Mouse (Mus musculus) stomach, embryonic 16.5 days (tissue): ENCODE results near the gene Wasf2. TPM values are rescaled to one million over a fixed set of nuclear protein-coding genes. Genes with fewer than 3 reads are reported as not detected.
A peak's percentile ranks its signal among the peaks of the same experiment; 100 is the strongest.

ENCODE experiments used
- ATAC-seq: fragments of 200-750 bp; cut with Nextera tagmentation; 2 replicates; pipeline ENCODE4 v1.8.0; 2017; ENCODE audit warnings: moderate number of reproducible peaks, moderate TSS enrichment; ENCODE audit not compliant: insufficient read depth, low FRiP score
- H3K27ac ChIP-seq: fragments of 300-500 bp; sonication (generic); 2 replicates; pipeline ENCODE4 v1.5.1; 2014; ENCODE audit warnings: low read length
- H3K27me3 ChIP-seq: fragments of 300-500 bp; sonication (generic); 2 replicates; pipeline ENCODE4 v1.6.1; 2014; ENCODE audit warnings: low read length, control low read depth, mixed read lengths; ENCODE audit not compliant: control insufficient read depth, insufficient read depth
- H3K36me3 ChIP-seq: fragments of 300-500 bp; sonication (generic); 2 replicates; pipeline ENCODE4 v1.6.1; 2014; ENCODE audit warnings: low read length; ENCODE audit not compliant: control insufficient read depth, insufficient read depth
- H3K4me1 ChIP-seq: fragments of 300-500 bp; sonication (generic); 2 replicates; pipeline ENCODE4 v1.6.1; 2014; ENCODE audit warnings: low read length, control low read depth, mixed read lengths; ENCODE audit not compliant: control insufficient read depth, insufficient read depth
- H3K4me2 ChIP-seq: fragments of 300-500 bp; sonication (generic); 2 replicates; pipeline ENCODE4 v1.6.1; 2014; ENCODE audit warnings: low read depth, low read length, mixed read lengths
- H3K4me3 ChIP-seq: fragments of 300-500 bp; sonication (generic); replicated peaks from 2 replicates; pipeline ENCODE4 v1.5.1; 2014; ENCODE audit warnings: mild to moderate bottlenecking, low read length
- H3K9ac ChIP-seq: fragments of 300-500 bp; sonication (generic); 2 replicates; pipeline ENCODE4 v1.6.1; 2014; ENCODE audit warnings: low read length
- H3K9me3 ChIP-seq: fragments of 300-500 bp; sonication (generic); replicated peaks from 2 replicates; pipeline ENCODE4 v1.6.1; 2016; ENCODE audit warnings: low read length, control low read depth; ENCODE audit not compliant: control insufficient read depth
- WGBS: fragments of 180-500 bp; shearing (Covaris S2); extraction: QIAGEN DNeasy Blood & Tissue Kit; methylation state at CpG from one replicate; pipeline ENCODE4 v1.1.7; 2014; 5-methylcytosine and 5-hydroxymethylcytosine counted together
- polyA plus RNA-seq: library from polyadenylated mRNA; unstranded; fragments of >200 nt; fragmentation: Nextera tagmentation; extraction: Ambion mirVana; gene quantifications from 2 replicates; pipeline ENCODE4 v1.2.1, GENCODE M21; 2015

The Wasf2 gene
- polyA plus RNA-seq, 1 experiment from 2014 or later = 84.3 TPM

DNA sequence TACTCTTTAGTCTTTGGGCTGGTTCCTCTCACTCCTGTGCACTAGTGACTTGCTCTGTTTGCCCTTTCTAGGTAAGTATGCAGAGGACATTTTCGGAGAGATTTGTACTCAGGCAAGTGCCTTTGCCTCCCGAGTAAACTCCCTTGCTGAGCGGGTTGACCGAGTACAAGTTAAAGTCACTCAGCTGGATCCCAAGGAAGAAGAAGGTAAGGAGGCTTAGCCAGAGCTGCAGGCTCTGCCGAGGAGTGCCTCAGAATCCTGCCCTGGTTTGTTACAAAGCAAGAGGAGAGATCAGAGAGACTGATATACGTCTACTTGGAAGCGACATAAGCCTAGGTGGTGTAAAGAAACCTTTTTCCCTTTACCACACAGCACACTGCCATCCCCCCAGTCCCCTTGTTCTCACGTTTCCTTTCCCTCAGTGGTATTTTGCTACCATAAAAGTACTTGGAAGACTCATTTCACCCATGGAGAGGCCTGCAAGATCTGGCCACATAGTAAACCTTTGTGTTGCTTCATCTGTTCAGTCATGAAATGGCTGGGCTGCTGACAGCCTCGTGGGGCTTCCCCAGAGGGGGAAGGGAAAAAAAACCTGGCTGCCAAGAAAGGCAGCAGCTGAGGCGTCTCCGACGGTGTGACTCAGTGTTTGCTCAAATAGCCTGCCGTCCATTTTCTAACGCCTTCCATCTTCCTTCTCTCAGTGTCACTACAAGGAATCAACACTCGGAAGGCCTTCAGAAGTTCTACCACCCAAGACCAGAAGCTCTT lies 54.8 kb downstream of the Wasf2 start:
- Histone ChIP-seq H3K9ac (peak overlapping the region; percentile 59), H3K9me3 (no peaks in the 10 kb centered on the region), H3K4me3 (no peak overlapping the region), H3K4me2 (peak overlapping the region; percentile 23), H3K36me3 (peaks cover 21% of the 10 kb centered on the region), H3K27ac (peak overlapping the region; percentile 98), H3K27me3 (no peaks in the 10 kb centered on the region), H3K4me1 (peaks cover 29% of the 10 kb centered on the region)
- WGBS = 23% methylated on average over 15 of the region's 15 CpGs
- peak; percentile 90 for ATAC-seq

DNA sequence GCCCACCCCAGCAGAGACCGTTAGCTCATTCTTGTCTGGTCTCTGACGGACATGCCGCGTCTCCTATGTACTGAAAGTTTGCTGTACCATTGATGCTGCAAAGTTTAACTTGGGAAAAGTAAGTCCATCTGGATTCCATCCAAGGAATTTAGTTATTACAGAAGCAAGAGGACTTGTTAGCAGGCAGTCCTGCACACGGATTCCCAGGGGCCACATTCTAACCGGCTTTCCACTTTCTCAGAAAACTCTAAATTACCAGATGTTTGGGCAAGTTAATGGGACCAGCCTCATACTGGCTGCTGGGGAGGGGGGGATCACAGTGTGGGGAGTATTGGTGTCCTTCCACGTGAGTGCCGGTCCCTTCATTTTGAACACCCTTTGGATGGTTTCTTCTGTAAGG lies 55.6 kb downstream of the Wasf2 start:
- Histone ChIP-seq H3K36me3 (peaks cover 27% of the 10 kb centered on the region), H3K27me3 (no peaks in the 10 kb centered on the region), H3K4me2 (peak overlapping the region; percentile 23), H3K4me1 (peaks cover 29% of the 10 kb centered on the region), H3K9ac (peak overlapping the region; percentile 34; the same call in 1 of the 2 replicates), H3K4me3 (no peak overlapping the region), H3K27ac (peak overlapping the region; percentile 98), H3K9me3 (no peaks in the 10 kb centered on the region)
- 48% methylated on average over 8 of the region's 8 CpGs for WGBS
- no peak for ATAC-seq

DNA sequence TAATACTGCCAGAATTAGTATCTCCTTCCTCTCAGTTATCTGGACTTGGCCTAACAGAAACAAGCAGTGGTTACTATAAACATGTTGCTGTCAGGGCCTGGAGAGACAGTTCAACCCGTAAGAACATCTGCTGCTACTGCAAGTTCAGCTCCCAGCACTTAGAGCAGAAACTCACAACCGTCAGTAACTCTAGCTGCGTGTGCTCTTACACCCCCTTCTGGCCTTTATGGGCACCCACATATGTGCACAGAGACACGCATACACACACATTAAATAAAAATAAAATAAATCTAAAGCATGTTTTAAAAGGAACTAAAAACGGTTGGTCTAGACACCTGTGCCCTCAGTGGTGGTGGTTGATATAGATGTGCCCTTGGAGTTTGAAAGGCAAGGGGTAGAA lies 56.6 kb downstream of the Wasf2 start:
- peaks cover 27% of the 10 kb centered on the region for H3K36me3 ChIP-seq
- peaks cover 29% of the 10 kb centered on the region for H3K4me1 ChIP-seq
- 92% methylated on average over 5 of the region's 5 CpGs for WGBS
- ATAC-seq = no peak
- no peak overlapping the region for H3K4me3 ChIP-seq
- H3K9me3 ChIP-seq = no peaks in the 10 kb centered on the region
- H3K27me3 ChIP-seq = no peaks in the 10 kb centered on the region
- no peak overlapping the region for H3K27ac ChIP-seq
- no peak overlapping the region for H3K4me2 ChIP-seq
- no peak overlapping the region for H3K9ac ChIP-seq

- H3K4me2 ChIP-seq = no peak overlapping the region
- H3K27me3 ChIP-seq = no peaks in the 10 kb centered on the region
- 64% methylated on average over 10 of the region's 10 CpGs for WGBS
- peaks cover 18% of the 10 kb centered on the region for H3K4me1 ChIP-seq
- no peak overlapping the region for H3K4me3 ChIP-seq
- no peak for ATAC-seq
- no peaks in the 10 kb centered on the region for H3K9me3 ChIP-seq
- H3K27ac ChIP-seq = no peak overlapping the region
- peaks cover 28% of the 10 kb centered on the region for H3K36me3 ChIP-seq
- H3K9ac ChIP-seq = no peak overlapping the region
Measured at GRCm38 (mm10) chr4:133189396-133189795, 59.1 kb downstream of the Wasf2 start.

DNA sequence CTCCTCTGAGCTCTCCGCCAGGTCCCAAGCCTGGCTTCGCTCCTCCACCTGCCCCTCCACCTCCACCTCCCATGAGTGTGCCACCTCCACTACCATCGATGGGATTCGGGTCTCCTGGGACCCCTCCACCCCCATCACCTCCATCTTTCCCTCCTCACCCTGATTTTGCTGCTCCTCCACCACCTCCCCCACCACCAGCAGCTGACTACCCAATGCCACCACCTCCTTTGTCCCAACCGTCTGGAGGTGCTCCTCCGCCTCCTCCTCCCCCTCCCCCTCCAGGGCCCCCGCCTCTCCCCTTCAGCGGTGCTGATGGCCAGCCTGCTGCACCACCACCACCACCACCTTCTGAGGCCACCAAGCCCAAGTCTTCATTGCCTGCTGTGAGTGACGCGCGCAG lies 64.2 kb downstream of the Wasf2 start:
- Histone ChIP-seq H3K4me1 (peaks cover 27% of the 10 kb centered on the region), H3K9ac (no peak overlapping the region), H3K36me3 (peaks cover 24% of the 10 kb centered on the region), H3K27ac (0 out of 2 replicates have a peak overlapping the region, but pooled peaks have one; percentile 29), H3K9me3 (no peaks in the 10 kb centered on the region), H3K4me3 (no peak overlapping the region), H3K27me3 (no peaks in the 10 kb centered on the region), H3K4me2 (no peak overlapping the region)
- no peak for ATAC-seq
- 78% methylated on average over 11 of the region's 11 CpGs for WGBS

DNA sequence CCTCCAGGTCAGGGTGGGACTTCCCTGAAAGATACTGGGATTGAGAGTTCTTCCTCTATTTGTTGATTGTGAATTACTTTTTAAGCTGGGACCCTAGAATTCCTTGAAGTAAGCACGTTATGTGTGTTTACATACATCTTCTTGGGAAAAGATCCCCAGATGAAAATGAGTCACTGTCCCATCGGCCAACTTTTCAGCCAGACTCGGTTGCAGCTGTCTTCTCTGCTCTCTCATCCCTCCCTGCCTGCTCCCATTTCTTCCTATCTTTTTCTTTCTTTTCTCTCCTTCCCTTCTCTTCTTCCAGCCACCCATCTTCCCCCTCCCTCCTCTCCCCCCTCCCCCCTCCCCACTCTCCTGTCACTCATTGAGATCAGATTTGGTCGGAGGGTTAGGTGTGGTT lies 64.7 kb downstream of the Wasf2 start:
- no peak for ATAC-seq
- H3K4me1 ChIP-seq = peaks cover 33% of the 10 kb centered on the region
- H3K27me3 ChIP-seq = no peaks in the 10 kb centered on the region
- H3K36me3 ChIP-seq = peaks cover 20% of the 10 kb centered on the region
- H3K9ac ChIP-seq = no peak overlapping the region
- no peaks in the 10 kb centered on the region for H3K9me3 ChIP-seq
- H3K4me3 ChIP-seq = no peak overlapping the region
- 61% methylated on average over 4 of the region's 4 CpGs for WGBS
- H3K27ac ChIP-seq = 0 out of 2 replicates have a peak overlapping the region, but pooled peaks have one; percentile 29
- no peak overlapping the region for H3K4me2 ChIP-seq

GRCm38 (mm10) chr4:133196136-133196535 lies 65.8 kb downstream of the Wasf2 start:
- H3K9me3 ChIP-seq = no peaks in the 10 kb centered on the region
- H3K27ac ChIP-seq = no peak overlapping the region
- H3K4me2 ChIP-seq = no peak overlapping the region
- 87% methylated on average over 2 of the region's 2 CpGs for WGBS
- no peak overlapping the region for H3K4me3 ChIP-seq
- no peaks in the 10 kb centered on the region for H3K27me3 ChIP-seq
- H3K9ac ChIP-seq = no peak overlapping the region
- peaks cover 43% of the 10 kb centered on the region for H3K4me1 ChIP-seq
- no peak for ATAC-seq
- peaks cover 14% of the 10 kb centered on the region for H3K36me3 ChIP-seq

DNA sequence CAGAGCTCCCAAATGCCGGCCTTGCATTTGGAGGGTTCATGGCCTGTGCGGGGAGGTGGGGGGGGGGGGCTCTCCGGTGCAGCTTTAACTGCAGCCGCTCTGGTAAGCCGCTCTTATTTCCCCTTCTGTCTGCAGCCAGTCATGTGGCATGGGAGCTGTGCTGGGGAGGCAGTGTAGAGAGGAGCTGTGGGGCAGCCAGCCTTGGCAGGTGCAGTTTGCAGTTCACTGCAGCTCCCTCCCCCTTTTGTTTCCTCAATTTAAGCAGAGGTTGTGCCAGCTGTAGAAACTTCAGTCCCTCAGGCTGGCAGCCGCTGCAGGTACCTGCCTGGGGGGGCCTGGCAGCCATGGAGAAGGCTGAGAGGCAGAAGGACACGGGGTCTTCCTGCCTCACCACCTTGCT lies 66.5 kb downstream of the Wasf2 start:
- ATAC-seq = no peak
- no peaks in the 10 kb centered on the region for H3K9me3 ChIP-seq
- peak overlapping the region; percentile 75 for H3K27ac ChIP-seq
- H3K27me3 ChIP-seq = no peaks in the 10 kb centered on the region
- peaks cover 14% of the 10 kb centered on the region for H3K36me3 ChIP-seq
- peaks cover 46% of the 10 kb centered on the region for H3K4me1 ChIP-seq
- no peak overlapping the region for H3K9ac ChIP-seq
- 52% methylated on average over 7 of the region's 7 CpGs for WGBS
- H3K4me2 ChIP-seq = no peak overlapping the region
- no peak overlapping the region for H3K4me3 ChIP-seq

GRCm38 (mm10) chr4:133197355-133197754 lies 67.0 kb downstream of the Wasf2 start:
- Histone ChIP-seq H3K4me1 (peaks cover 46% of the 10 kb centered on the region), H3K4me3 (no peak overlapping the region)
- no peak for ATAC-seq

More at GRCm38 (mm10) chr4:133197355-133197754, 67.0 kb downstream of the Wasf2 start:
- H3K36me3 ChIP-seq = peaks cover 14% of the 10 kb centered on the region
- H3K27ac ChIP-seq = peak overlapping the region; percentile 75
- 26% methylated on average over 5 of the region's 5 CpGs for WGBS
- 0 out of 2 replicates have a peak overlapping the region, but pooled peaks have one; percentile 9 for H3K9ac ChIP-seq
- no peaks in the 10 kb centered on the region for H3K27me3 ChIP-seq
- H3K4me2 ChIP-seq = no peak overlapping the region
- no peaks in the 10 kb centered on the region for H3K9me3 ChIP-seq
